Mouse (Mus musculus) heart, embryonic 10.5 days (tissue): ENCODE results near the gene Gm16427. TPM values are rescaled to one million over a fixed set of nuclear protein-coding genes. Genes with fewer than 3 reads are reported as not detected.
"Not testable (repeated sequence)": the region's sequence is repeated elsewhere in the genome, so short reads cannot be mapped to it uniquely, and the experiment has no call there.

Experiments used
- DNase-seq: peaks from one replicate; pipeline ENCODE4 v3.0.0-alpha.2; 2017; ENCODE audit warnings: low spot score
- H3K27ac ChIP-seq: fragments of 300-500 bp; sonication (generic); 2 replicates; pipeline ENCODE4 v1.5.1; 2016; ENCODE audit warnings: mild to moderate bottlenecking
- H3K27me3 ChIP-seq: fragments of 300-500 bp; sonication (generic); 2 replicates; pipeline ENCODE4 v1.6.1; 2016; ENCODE audit warnings: mild to moderate bottlenecking; ENCODE audit not compliant: poor library complexity, insufficient read depth, severe bottlenecking
- H3K36me3 ChIP-seq: fragments of 300-500 bp; sonication (generic); 2 replicates; pipeline ENCODE4 v1.6.1; 2016; ENCODE audit warnings: mild to moderate bottlenecking, moderate library complexity
- H3K4me1 ChIP-seq: fragments of 300-500 bp; sonication (generic); 2 replicates; pipeline ENCODE4 v1.6.1; 2016; ENCODE audit warnings: mild to moderate bottlenecking
- H3K4me3 ChIP-seq: fragments of 300-500 bp; sonication (generic); 2 replicates; pipeline ENCODE4 v1.5.1; 2016; ENCODE audit warnings: mild to moderate bottlenecking, moderate library complexity
- H3K9me3 ChIP-seq: fragments of 300-500 bp; sonication (generic); 2 replicates; pipeline ENCODE4 v1.6.1; 2016; ENCODE audit warnings: mild to moderate bottlenecking, moderate library complexity
- WGBS: fragments of 180-500 bp; shearing (Covaris S2); methylation state at CpG from one replicate; pipeline ENCODE4 v1.1.7; 2016; 5-methylcytosine and 5-hydroxymethylcytosine counted together
- polyA plus RNA-seq: library from polyadenylated mRNA; unstranded; fragments of >200 nt; fragmentation: Nextera tagmentation; extraction: Ambion mirVana; gene quantifications from 2 replicates; pipeline ENCODE4 v1.2.1, GENCODE M21; 2016

Gene Gm16427
- not detected in 2 replicates for polyA plus RNA-seq

- H3K27me3 ChIP-seq, DNase-seq, H3K4me1 ChIP-seq, H3K9me3 ChIP-seq, H3K27ac ChIP-seq, H3K36me3 ChIP-seq, H3K4me3 ChIP-seq: not testable (repeated sequence)
- WGBS = 70% methylated on average over 2 of the region's 3 CpGs
Observed at GRCm38 (mm10) chr5:93540100-93540499, at the start of gene Gm16427. TSS of gene Gm16427 (minus strand) at chr5:93540200.

Other genes with a start within 250 kb of the Gm16427 start
- gene C87414, start 131.4 kb upstream of the Gm16427 start, polyA plus RNA-seq = not detected in 2 replicates